Mouse (Mus musculus): ENCODE measurements around the gene Gm20458. TPM values are rescaled to one million over a fixed set of nuclear protein-coding genes. Genes with fewer than 3 reads are reported as not detected.

Gene Gm20458
- total RNA-seq, 1 experiment from 2014 or later = not detected

DNA sequence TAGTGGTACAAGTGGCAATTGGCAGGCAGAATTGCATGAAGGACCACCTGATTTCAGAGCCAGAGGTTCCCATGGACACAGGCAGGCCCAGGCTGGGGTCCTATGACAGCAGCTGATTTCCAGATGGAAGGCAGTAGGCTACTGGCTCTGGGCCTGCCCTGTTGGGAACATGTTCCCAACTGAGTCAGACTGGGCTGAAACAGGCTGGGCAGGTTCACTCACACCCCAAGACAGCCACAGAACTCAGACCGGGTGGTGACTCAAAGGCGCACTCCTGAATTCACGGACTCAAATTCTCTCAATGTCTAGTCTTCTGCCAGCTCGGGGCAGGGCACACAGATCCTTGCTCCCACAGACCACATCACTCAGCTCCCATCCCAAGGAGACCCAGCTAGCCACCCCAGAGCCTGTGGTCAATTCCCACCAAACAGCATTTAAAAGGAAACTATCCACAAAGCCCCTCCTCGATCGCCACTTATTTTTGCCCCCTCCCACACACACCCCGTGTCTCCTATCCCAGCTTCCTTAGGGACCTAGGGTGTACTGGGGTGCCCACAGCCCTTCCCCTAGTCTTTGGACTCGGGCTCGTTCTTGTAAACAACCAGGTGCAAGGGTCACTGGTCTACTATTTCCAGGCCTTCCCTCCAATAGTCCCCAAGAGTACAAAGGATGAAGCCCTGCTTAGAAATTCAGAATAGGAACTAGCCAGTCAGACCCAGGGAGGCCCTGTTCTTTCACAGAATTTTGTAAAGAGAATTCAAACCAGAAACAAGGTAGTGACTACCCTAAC is 28.9 kb upstream of the Gm20458 start:
- ATAC-seq (replicated peaks in 1 of 2; ENCODE audit: insufficient read depth in 1 of 2, low FRiP score in 2 of 2, low TSS enrichment in 1 of 2, low read depth in 1 of 2, poor library complexity in 2 of 2, severe bottlenecking in 2 of 2) = no peak

DNA sequence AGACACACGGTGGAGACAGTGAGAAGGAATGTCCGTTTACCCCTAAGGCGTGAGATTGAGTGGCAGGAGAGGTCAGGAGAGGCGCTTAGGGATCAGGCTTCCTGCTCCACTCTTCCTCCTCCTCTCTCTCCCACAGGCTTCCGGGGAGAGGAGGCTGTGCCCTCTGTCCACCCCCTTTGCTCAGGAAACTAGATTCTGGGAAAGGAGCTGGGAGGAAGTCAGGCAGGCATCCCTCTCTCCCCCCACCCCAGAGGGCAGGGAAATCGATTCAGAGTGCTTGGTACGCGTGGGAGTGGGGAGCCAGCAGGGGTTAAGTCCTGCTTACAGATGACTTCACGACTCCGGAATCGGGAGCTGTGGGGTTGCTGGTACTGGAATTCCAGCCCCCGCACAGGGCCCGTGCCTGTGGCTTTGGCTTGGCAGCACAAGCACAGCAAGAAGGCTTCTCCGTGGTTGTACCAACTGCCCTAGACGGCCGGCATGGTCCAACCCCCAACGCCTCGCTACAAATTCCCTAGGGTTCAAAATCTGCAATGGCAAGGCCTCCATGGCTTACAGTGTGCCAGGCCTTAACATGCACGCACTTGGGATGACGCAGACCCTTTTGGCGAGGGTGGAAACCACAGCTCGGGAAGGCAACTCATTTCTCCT is 28.1 kb upstream of the Gm20458 start:
- no peak for ATAC-seq (replicated peaks in 1 of 2; ENCODE audit: insufficient read depth in 1 of 2, low FRiP score in 2 of 2, low TSS enrichment in 1 of 2, low read depth in 1 of 2, poor library complexity in 2 of 2, severe bottlenecking in 2 of 2)

DNA sequence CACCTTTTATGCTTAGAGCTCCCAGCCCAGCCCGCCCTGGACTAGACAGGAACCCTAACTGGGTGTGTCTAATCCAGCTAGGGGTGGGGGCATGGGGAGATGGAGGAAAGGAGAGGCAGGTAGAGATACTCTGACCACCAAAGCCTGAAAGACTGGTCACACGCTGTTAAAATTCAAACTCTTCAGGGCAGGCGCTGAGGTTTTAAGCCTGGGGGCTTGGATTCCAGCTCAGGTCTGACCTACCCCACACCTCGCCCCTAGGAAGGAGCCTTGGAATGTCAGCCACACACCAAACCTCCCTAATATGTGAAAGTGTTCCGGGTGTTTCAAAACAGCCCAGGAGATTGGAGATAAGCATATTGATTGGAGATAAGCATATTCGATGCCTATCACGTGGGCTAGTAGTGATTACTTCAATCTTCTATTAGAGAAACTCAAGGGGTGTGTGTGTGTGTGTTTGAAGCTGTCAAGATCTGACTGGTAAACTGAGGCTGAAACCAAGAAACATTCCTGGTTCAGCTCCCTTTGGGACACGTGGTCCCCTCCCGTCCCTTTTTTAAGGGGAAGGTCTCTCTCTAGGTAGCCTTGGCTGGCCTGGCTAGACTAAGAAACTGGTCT is 27.4 kb upstream of the Gm20458 start:
- no peak for ATAC-seq (replicated peaks in 1 of 2; ENCODE audit: insufficient read depth in 1 of 2, low FRiP score in 2 of 2, low TSS enrichment in 1 of 2, low read depth in 1 of 2, poor library complexity in 2 of 2, severe bottlenecking in 2 of 2)

DNA sequence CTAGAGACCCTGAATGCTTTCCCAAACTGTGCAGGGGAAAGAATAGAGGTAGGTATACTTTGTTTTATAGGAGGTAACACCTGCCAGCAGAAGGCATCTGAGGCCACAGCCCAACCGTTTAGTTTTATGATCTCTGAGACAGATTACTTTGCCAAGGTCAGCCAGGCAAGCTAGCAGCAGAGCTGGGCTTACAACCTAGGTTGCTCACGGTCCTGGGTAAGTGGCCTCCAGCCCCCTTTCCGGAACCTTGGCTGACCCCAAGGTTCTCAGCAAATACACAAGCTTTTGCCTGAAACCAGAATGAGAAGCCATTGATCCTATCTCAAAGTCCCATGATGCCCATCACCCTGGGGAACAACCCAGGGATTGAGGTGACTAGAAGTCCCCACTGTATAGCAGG is 26.1 kb upstream of the Gm20458 start:
- no peak for ATAC-seq (replicated peaks in 1 of 2; ENCODE audit: insufficient read depth in 1 of 2, low FRiP score in 2 of 2, low TSS enrichment in 1 of 2, low read depth in 1 of 2, poor library complexity in 2 of 2, severe bottlenecking in 2 of 2)

DNA sequence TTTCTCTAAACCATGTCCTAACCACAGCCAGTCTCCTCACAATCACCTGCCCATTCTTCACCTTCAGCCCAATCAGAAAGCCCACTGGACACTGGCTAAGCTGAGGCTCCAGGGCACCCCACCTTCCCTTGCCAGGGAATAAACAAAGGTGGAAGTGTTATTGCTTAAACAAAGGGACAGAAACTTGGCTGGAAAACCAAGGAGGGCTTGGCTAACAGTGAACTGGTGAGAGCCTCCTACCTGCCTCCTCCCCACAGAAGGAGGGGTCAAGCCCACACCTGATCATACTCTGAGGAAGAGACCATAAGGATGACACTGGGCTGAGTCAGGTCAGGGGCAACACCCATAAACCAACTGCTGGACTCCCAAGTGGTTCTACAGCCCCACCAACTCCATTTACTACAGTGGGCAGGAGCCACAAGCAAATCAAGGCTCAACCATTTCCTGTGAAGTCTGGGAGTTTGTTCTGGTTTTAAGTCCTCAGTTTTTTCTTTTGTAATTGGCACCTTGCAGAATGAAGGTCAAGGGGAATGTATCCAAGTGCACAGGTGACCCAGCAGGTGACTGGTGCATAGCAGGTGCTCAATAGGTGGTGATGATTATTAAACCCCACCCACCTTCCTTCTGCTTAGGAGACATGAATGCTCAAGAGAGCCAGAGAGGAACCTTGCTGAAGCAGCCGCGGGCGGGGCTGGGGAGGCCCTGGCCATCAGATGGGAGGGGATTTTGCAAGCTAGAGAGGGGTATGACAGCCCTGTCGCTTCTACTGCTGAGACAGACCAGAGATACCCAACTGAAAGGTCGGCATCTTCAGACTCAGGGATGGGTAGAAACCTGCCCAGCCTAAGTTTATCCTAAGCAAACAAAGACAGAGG is 25.3 kb upstream of the Gm20458 start:
- ATAC-seq (replicated peaks in 1 of 2; ENCODE audit: insufficient read depth in 1 of 2, low FRiP score in 2 of 2, low TSS enrichment in 1 of 2, low read depth in 1 of 2, poor library complexity in 2 of 2, severe bottlenecking in 2 of 2) = no peak

DNA sequence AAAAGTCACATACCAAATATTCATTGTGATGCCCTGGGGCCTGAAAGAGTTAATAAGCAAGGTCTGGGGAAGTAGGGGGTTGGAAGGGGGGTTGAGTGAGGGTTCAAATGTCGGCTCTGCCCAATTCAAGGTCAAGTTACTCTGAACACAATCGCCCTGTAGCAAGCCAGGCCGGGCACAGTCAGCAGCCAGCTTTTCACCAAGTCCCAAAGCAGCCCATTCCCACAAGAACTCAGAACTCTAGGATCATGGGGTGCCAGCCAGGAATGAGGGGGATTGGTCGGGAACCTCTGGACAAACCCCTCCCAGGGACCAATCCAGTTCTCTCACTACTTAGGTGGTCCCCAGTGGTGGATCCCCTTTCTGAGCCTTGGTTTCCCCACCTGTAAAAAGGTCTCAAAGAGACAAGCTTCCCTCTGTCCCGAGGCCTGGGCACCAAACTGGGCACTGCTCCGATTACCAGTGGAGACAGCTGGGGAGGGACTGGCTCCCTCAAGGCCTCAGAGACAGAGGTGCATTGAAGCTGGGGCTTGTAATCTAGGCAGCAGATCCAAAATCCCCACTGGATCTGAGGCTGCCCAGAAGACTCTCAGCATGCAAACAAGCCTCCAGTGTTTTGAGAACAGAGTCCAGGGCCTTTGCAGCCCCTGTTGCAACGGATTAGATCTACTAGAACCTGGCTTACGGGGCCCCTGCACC is 24.4 kb upstream of the Gm20458 start:
- ATAC-seq (replicated peaks in 1 of 2; ENCODE audit: insufficient read depth in 1 of 2, low FRiP score in 2 of 2, low TSS enrichment in 1 of 2, low read depth in 1 of 2, poor library complexity in 2 of 2, severe bottlenecking in 2 of 2) = no peak

DNA sequence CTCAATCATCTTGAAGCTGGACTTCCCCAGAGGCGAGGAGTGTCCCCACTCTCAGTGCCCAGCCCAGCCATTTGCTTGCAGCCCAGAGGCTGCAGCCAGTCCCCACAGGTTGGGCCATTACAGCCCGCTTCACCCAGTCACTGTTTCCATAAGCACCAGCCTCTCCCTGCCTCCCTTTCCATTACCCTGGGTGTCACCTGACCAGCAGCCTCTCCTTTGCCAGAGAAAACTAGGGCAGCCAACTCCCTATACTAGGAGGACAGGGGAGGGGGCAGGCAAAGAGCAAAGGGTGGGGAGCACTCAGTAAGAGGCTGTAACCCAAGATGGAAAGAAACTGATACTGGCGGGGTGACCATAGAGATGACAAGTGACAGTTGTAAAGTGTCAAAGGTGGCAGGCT is 23.8 kb upstream of the Gm20458 start:
- no peak for ATAC-seq (replicated peaks in 1 of 2; ENCODE audit: insufficient read depth in 1 of 2, low FRiP score in 2 of 2, low TSS enrichment in 1 of 2, low read depth in 1 of 2, poor library complexity in 2 of 2, severe bottlenecking in 2 of 2)

DNA sequence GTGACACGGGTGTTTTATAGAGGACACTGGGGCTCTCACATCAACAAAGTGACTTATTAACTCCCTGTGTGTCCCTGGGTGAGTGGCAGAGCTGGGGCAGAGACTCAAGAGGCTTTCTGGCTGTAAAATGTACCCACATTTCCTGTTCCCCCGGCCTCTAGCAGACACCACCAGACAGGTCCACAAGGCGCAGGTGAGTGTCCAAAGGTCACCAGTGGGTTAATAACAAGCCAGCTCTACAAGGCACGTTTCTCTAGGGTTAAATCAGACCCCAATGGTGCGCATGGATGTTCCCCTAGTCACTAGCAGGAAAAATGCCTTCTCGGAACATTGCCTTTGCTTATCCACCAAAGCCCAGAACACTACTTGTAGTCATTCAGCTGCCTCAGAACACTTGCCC is 23.1 kb upstream of the Gm20458 start:
- no peak for ATAC-seq (replicated peaks in 1 of 2; ENCODE audit: insufficient read depth in 1 of 2, low FRiP score in 2 of 2, low TSS enrichment in 1 of 2, low read depth in 1 of 2, poor library complexity in 2 of 2, severe bottlenecking in 2 of 2)

DNA sequence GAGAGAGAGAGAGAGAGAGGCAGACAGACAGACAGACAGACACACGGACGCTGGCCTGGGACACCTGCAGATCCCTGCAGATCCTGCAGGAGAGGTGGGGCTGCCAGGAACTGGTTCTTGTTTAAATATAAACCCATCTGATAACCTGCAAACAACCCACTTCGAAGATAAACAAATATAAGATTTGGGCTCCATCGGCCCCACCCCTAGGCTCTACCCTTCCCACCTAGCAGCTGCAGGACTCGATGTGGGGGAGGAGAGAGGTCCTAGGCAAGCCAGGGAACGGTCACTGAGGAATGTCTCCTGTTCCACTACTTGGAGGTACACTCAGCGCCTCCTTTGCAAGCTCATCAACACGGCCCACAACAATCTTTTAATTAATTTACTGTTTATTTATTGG is 22.5 kb upstream of the Gm20458 start:
- no peak for ATAC-seq (replicated peaks in 1 of 2; ENCODE audit: insufficient read depth in 1 of 2, low FRiP score in 2 of 2, low TSS enrichment in 1 of 2, low read depth in 1 of 2, poor library complexity in 2 of 2, severe bottlenecking in 2 of 2)

DNA sequence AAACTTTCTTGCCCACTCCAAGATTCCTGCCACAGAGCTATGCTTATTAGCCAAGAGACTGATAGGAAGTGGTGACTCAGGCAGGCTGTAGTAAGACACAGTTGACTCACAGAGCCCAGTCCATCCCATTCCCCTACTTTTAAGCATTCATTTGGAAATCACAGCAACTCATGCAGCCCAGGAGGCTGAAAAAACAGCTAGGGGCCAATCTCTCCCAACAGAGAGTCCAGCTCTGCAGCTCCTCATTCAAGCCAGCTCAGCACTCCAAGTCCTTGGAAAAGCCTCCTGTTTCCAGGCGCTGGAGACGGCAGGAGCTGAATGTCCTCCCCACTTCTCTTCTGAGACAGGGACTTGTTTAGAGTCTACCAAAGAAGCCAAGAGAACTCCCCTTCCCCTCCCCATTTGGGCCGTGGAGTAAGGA is 21.8 kb upstream of the Gm20458 start:
- ATAC-seq (replicated peaks in 1 of 2; ENCODE audit: insufficient read depth in 1 of 2, low FRiP score in 2 of 2, low TSS enrichment in 1 of 2, low read depth in 1 of 2, poor library complexity in 2 of 2, severe bottlenecking in 2 of 2) = no peak

DNA sequence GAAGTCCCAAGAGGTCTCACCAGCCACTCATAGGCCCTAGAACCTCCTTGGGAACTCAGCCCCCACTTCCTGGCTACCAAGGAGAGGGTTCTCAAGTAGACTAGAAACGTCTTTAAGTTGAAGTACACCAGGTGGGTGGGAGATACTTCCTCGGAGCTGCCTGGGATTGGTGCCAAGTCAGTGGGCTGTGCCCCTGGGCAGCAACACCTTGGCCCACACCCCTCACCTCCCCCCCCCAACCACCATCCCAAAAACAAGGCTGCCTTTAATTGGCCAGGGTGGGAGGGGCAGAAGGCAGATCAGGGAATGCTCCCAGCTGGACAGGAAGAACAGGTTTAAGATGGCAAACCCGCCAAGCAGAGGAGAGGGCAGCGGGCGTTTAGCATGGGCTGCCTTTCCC is 20.5 kb upstream of the Gm20458 start:
- no peak for ATAC-seq (replicated peaks in 1 of 2; ENCODE audit: insufficient read depth in 1 of 2, low FRiP score in 2 of 2, low TSS enrichment in 1 of 2, low read depth in 1 of 2, poor library complexity in 2 of 2, severe bottlenecking in 2 of 2)

DNA sequence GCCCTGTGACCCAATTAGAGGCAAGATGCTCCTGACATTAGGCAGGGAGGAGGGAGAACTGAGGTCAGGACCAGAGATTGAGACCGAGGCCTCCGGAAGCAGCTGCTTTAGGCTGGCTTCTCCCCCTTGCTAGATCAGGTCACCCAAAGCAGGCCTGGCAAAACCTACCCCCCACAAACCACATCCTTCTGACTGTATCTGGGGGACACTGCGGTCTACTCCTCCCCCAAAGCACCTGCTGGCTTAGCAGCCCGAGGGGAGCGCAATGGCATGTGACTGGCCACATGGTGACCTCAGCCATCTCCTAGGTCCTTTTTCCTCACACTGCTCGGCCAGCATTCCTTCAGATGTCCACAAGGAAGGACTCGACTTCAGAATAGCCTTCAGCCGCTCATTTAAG is 19.6 kb upstream of the Gm20458 start:
- ATAC-seq (replicated peaks in 1 of 2; ENCODE audit: insufficient read depth in 1 of 2, low FRiP score in 2 of 2, low TSS enrichment in 1 of 2, low read depth in 1 of 2, poor library complexity in 2 of 2, severe bottlenecking in 2 of 2) = peak; percentile 85 to 92

DNA sequence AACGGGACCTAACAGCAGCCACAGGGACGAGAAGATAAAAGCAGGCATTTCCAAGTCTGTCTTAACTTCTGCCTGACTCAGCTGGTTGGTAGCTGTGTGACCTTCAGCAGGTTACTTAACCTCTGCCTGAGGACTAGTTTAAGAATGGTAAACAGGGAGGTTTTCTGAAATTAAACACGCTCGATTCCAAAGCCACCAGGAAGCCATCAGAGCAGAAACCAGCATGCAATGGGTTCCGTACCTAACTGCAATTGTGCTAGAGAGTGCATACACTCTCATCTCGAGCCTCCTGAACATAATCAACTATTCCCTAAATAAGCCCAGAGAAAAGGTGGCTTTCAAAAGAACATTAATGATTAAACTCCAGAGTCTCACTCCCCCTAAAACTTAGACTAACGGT is 19.0 kb upstream of the Gm20458 start:
- ATAC-seq (replicated peaks in 1 of 2; ENCODE audit: insufficient read depth in 1 of 2, low FRiP score in 2 of 2, low TSS enrichment in 1 of 2, low read depth in 1 of 2, poor library complexity in 2 of 2, severe bottlenecking in 2 of 2) = no peak

DNA sequence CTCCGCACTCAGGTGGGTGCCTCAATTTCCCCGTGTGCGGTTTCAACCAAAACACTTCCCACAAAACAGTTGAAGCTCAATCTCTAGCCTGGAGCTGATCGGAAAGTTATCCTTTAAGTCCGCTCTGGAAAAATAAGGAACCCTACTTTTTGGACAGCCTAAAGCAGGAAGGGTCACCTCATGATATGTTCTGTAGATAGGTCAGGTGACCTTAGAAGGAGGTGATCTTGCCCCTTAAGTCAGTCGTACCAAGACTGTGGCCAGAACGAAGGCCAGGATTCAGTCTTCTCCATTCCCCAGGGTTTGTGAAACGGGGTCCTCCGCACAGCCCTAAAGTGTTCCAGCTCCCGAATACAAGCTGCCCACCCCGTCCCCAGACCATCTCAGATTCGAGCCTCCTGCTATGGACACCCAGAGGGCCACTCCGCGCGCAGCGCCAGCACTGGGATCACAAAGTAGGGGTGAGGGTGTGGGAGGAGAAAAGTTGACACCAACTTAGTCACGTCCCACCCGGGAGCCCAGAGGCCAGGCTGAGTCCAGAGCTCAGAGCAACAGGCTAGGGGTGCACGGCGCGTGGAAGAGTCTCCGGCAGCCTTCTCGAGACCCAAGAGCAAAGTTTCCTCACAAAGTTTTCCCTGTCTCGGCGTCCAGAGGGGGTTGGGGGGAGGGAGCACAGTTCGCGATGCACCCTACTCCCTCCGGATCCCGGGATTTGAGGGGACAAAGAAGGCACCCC is 18.3 kb upstream of the Gm20458 start:
- no peak for ATAC-seq (replicated peaks in 1 of 2; ENCODE audit: insufficient read depth in 1 of 2, low FRiP score in 2 of 2, low TSS enrichment in 1 of 2, low read depth in 1 of 2, poor library complexity in 2 of 2, severe bottlenecking in 2 of 2)

DNA sequence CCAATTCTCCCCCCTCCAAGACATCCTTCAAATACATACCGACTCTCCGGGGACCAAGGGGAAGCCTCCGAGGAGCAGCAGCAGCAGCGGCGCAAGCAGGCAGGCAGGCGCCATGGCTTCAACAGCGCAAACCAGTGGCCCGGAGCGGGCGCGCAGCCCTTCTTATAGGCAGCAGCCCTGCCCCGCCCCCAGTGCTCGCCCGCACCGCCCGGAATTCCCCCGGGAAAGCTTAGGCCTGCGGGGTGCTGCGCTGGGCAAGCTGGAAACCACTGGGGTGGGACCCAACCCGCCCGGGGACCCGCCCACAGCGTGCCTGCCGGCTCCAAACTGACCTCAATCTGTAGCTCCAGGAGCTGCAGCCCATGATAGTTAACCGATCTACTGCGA is 17.7 kb upstream of the Gm20458 start:
- peak in 1 of 2 experiments; percentile 35; a peak in 1 of 4 replicates for ATAC-seq (replicated peaks in 1 of 2; ENCODE audit: insufficient read depth in 1 of 2, low FRiP score in 2 of 2, low TSS enrichment in 1 of 2, low read depth in 1 of 2, poor library complexity in 2 of 2, severe bottlenecking in 2 of 2)

DNA sequence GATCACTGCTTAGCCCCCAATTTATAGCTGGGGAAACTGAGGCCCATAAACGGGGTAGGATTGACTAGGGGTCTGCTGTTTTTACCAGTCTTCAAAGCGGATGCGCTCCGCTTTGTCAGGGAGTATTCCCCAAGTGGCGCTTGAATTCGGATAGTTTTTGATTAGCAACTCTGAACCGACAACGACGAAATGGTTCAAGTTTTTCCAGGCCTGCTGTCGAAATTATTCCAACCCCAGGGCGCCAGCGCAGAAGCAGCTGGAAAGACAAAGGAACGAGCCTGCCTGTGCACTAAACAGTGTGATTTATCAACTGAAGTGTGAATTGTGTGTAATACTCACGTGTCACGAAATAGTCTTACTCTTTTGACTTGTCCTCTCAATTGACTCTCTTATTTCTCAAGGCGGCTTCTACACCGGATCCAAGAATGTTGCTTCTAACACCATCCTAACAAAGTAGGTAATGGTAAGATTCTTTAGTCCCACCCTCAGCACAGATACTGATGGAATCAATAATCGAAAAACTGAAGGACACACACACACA is 17.2 kb upstream of the Gm20458 start, which contains the start of gene Sdc4:
Gene Sdc4 (minus strand): TSS at position 428 of the 541 bp plus-strand sequence.
- no peak for ATAC-seq (replicated peaks in 1 of 2; ENCODE audit: insufficient read depth in 1 of 2, low FRiP score in 2 of 2, low TSS enrichment in 1 of 2, low read depth in 1 of 2, poor library complexity in 2 of 2, severe bottlenecking in 2 of 2)
